Comparison of ENCODE assay signal across 8 mouse cellular contexts in the genomic region with DNA sequence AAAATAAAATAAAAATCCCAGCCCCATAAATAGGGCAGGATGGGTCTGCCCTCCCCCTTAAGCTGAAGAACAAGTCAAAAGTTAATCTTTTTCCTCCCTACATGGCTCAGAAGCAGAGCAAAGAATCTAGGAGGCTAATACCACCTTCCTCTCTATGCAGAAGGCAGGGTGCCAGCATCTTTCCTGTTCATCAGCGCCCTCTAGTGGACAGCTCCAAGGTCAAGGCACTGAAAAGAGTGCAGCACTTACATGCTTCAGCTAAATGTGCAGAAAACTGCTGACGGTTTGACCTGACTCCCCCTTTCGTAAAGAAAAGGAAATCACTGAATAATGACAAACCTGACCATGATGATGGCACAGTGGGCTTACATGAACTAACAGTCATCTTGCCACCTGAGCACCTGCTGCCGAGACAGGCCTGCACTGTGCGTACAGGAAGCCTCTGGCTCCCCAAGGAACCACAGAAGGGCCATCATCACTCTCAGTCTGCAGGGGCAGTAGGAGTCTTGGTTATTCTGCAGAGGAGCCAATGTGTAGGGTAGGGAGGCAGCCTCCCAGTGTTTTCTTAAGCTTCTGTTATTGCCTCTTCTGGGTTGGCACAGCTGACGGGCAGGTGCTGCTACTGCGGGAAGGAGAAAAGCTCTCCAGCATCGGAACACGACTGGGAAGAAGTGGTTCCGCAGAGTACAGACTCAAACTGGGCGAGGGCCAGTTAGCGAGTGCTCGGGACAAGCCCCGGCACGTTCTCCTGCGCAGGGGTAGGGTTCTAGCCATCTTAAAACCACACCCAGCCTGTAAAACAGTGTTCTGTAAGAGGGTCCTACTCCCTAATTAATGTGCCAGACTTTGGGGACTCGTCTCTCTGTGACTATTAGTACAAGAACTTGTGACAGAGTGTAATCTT.
DNase-seq lines count a peak whose midpoint lies in the region; ATAC-seq and TF ChIP-seq lines count a peak whose summit lies in the region.

No protein-coding gene starts in this region.

- TF ChIP-seq CTCF in spleen, adult 2 months (IDR thresholded peaks at IDR 0.05; ENCODE audit: extremely low read depth, insufficient read depth, insufficient read length, insufficient replicate concordance), result peak; percentile 84; the same call in 1 of the 2 replicates

- no peaks in the 10 kb centered on the region for H3K27me3 ChIP-seq in embryonic facial prominence, embryonic 10.5 days (replicated peaks; ENCODE audit: low read depth, poor library complexity, severe bottlenecking)
- H3K27me3 ChIP-seq in limb, embryonic 12.5 days, result no peaks in the 10 kb centered on the region
- H3K27me3 ChIP-seq in midbrain, embryonic 16.5 days (ENCODE audit: control insufficient read depth, insufficient read depth, low read depth, low read length), result no peaks in the 10 kb centered on the region
- no peaks in the 10 kb centered on the region for H3K27me3 ChIP-seq in spleen, adult 2 months (ENCODE audit: control insufficient read depth, insufficient read depth, low read length)

- H3K4me3 ChIP-seq in embryonic facial prominence, embryonic 10.5 days, result no peak overlapping the region
- H3K4me3 ChIP-seq in limb, embryonic 12.5 days (replicated peaks), result no peak overlapping the region
- no peak overlapping the region for H3K4me3 ChIP-seq in midbrain, embryonic 16.5 days (ENCODE audit: low read depth, low read length)
- H3K4me3 ChIP-seq in spleen, adult 2 months (ENCODE audit: extremely low read depth, insufficient read depth, insufficient read length), result no peak overlapping the region

- ATAC-seq in limb, embryonic 12.5 days (ENCODE audit: insufficient number of reproducible peaks, insufficient read depth, low FRiP score, low TSS enrichment, low read depth), result 0 out of 2 replicates have a peak, but pooled peaks have one; percentile 60
- peak; percentile 88 for ATAC-seq in midbrain, embryonic 16.5 days

- peak; percentile 66 for DNase-seq in 416B (ENCODE audit: low read depth)
- DNase-seq in adrenal gland, postnatal 25 days, result peak; percentile 81
- DNase-seq in embryonic facial prominence, embryonic 10.5 days (ENCODE audit: low spot score), result peak; percentile 77
- peak; percentile 81 for DNase-seq in heart, adult 8-10 months (ENCODE audit: low spot score)
- peak; percentile 84 for DNase-seq in kidney, adult 9 months
- peak; percentile 47 to 71 for DNase-seq in spleen, adult 2 months (ENCODE audit: low read depth in 1 of 2, low spot score in 2 of 2)

- peaks cover 89% of the 10 kb centered on the region for H3K36me3 ChIP-seq in embryonic facial prominence, embryonic 10.5 days (replicated peaks)
- peaks cover 65% of the 10 kb centered on the region for H3K36me3 ChIP-seq in limb, embryonic 12.5 days
- peaks cover 6% of the 10 kb centered on the region for H3K36me3 ChIP-seq in midbrain, embryonic 16.5 days (ENCODE audit: control insufficient read depth, insufficient read depth, low read length)
- H3K36me3 ChIP-seq in spleen, adult 2 months (ENCODE audit: control insufficient read depth, insufficient read depth, low read length), result no peaks in the 10 kb centered on the region

- H3K27ac ChIP-seq in embryonic facial prominence, embryonic 10.5 days (replicated peaks), result no peak overlapping the region
- no peak overlapping the region for H3K27ac ChIP-seq in limb, embryonic 12.5 days
- peak overlapping the region; percentile 69 for H3K27ac ChIP-seq in midbrain, embryonic 16.5 days (ENCODE audit: low read length)
- H3K27ac ChIP-seq in spleen, adult 2 months (ENCODE audit: insufficient read depth, low read length), result no peak overlapping the region

- WGBS in embryonic facial prominence, embryonic 10.5 days, result 76% methylated on average over 17 of the region's 17 CpGs
- 72% methylated on average over 17 of the region's 17 CpGs for WGBS in limb, embryonic 12.5 days
- WGBS in midbrain, embryonic 16.5 days, result 73% methylated on average over 17 of the region's 17 CpGs
- 74% methylated on average over 17 of the region's 17 CpGs for WGBS in spleen, adult 2 months

- H3K9me3 ChIP-seq in embryonic facial prominence, embryonic 10.5 days, result no peaks in the 10 kb centered on the region
- H3K9me3 ChIP-seq in limb, embryonic 12.5 days, result no peaks in the 10 kb centered on the region
- H3K9me3 ChIP-seq in midbrain, embryonic 16.5 days (replicated peaks; ENCODE audit: control insufficient read depth, low read length, poor library complexity, severe bottlenecking), result no peaks in the 10 kb centered on the region

- no peak overlapping the region for H3K9ac ChIP-seq in limb, embryonic 12.5 days (replicated peaks)
- H3K9ac ChIP-seq in midbrain, embryonic 16.5 days (ENCODE audit: low read depth, low read length), result no peak overlapping the region

- H3K4me1 ChIP-seq in embryonic facial prominence, embryonic 10.5 days, result no peaks in the 10 kb centered on the region
- H3K4me1 ChIP-seq in limb, embryonic 12.5 days (replicated peaks), result no peaks in the 10 kb centered on the region
- no peaks in the 10 kb centered on the region for H3K4me1 ChIP-seq in midbrain, embryonic 16.5 days (ENCODE audit: control insufficient read depth, insufficient read depth, low read length)
- H3K4me1 ChIP-seq in spleen, adult 2 months (ENCODE audit: control insufficient read depth, insufficient read depth, insufficient read length), result peaks cover 6% of the 10 kb centered on the region; the same call in 1 of the 2 replicates

- no peak overlapping the region for H3K4me2 ChIP-seq in limb, embryonic 12.5 days
- H3K4me2 ChIP-seq in midbrain, embryonic 16.5 days (ENCODE audit: low read length), result no peak overlapping the region

- no peak for TF ChIP-seq POLR2A in spleen, adult 2 months (IDR thresholded peaks at IDR 0.05; ENCODE audit: low read depth, low read length)
